Mouse (Mus musculus) c-Kit-positive CD71-negative TER-119-negative erythroid progenitor cells, embryonic 14.5 days (primary cell): ENCODE results near the gene Cldn13.

Source experiments
- DNase-seq: peaks from one replicate; pipeline ENCODE4 v3.0.0-alpha.2; 2013; ENCODE audit warnings: low read depth

Cldn13 gene

GRCm38 (mm10) chr5:134892717-134893116 is 22.6 kb downstream of the Cldn13 start:
- no peak for DNase-seq

GRCm38 (mm10) chr5:134891552-134891951 is 23.8 kb downstream of the Cldn13 start:
- no peak for DNase-seq

GRCm38 (mm10) chr5:134890601-134891054 is 24.7 kb downstream of the Cldn13 start:
- no peak for DNase-seq

- DNase-seq: no peak
Observed at GRCm38 (mm10) chr5:134888505-134888904, 26.8 kb downstream of the Cldn13 start.

GRCm38 (mm10) chr5:134887447-134888335 is 27.6 kb downstream of the Cldn13 start:
- no peak for DNase-seq

- no peak for DNase-seq
Observed at GRCm38 (mm10) chr5:134883077-134883476, 32.2 kb downstream of the Cldn13 start.

- DNase-seq: no peak
Observed at GRCm38 (mm10) chr5:134876801-134877200, 38.5 kb downstream of the Cldn13 start.

GRCm38 (mm10) chr5:134875245-134875644 is 40.1 kb downstream of the Cldn13 start:
- DNase-seq: no peak

- no peak for DNase-seq
Observed at GRCm38 (mm10) chr5:134873956-134874879, 41.1 kb downstream of the Cldn13 start.

GRCm38 (mm10) chr5:134873034-134873433 is 42.3 kb downstream of the Cldn13 start:
- DNase-seq: no peak

- DNase-seq: no peak
Observed at GRCm38 (mm10) chr5:134872597-134872996, 42.7 kb downstream of the Cldn13 start.

GRCm38 (mm10) chr5:134868506-134868905 is 46.8 kb downstream of the Cldn13 start:
- DNase-seq: no peak

GRCm38 (mm10) chr5:134867320-134868144 is 47.8 kb downstream of the Cldn13 start:
- DNase-seq: no peak

GRCm38 (mm10) chr5:134865158-134865557 is 50.2 kb downstream of the Cldn13 start:
- DNase-seq: no peak
